Mouse (Mus musculus) brown adipose tissue, adult 24 weeks (tissue): ENCODE measurements around the gene Cilp2. TPM values are rescaled to one million over a fixed set of nuclear protein-coding genes. Genes with fewer than 3 reads are reported as not detected.

Source experiments
- polyA plus RNA-seq: library from polyadenylated mRNA; stranded (reverse); fragments of >200 nt; gene quantifications from 2 replicates; pipeline ENCODE4 v1.2.4, GENCODE M21; 2012; ENCODE audit not compliant: missing spikeins, insufficient read depth, insufficient read length

Cilp2 gene
- polyA plus RNA-seq, 1 experiment: not detected

Other genes starting within 250 kb of the Cilp2 start
- gene Zfp964, start 233.2 kb downstream of the Cilp2 start, polyA plus RNA-seq: 1.8 and 2.6 TPM in 2 replicates
- gene Zfp869, start 177.0 kb downstream of the Cilp2 start, polyA plus RNA-seq: 10.6 and 13.3 TPM in 2 replicates
- gene Zfp963, start 137.7 kb downstream of the Cilp2 start, polyA plus RNA-seq: 1.6 and 2.2 TPM in 2 replicates
- not detected in 2 replicates for gene Gm20422, start 112.8 kb downstream of the Cilp2 start, polyA plus RNA-seq
- gene Atp13a1, start 96.5 kb downstream of the Cilp2 start, polyA plus RNA-seq: 7.5 and 9.3 TPM in 2 replicates
- gene Zfp866, start 96.5 kb downstream of the Cilp2 start, polyA plus RNA-seq: 5.3 and 8.6 TPM in 2 replicates
- gene Gmip, start 79.0 kb downstream of the Cilp2 start, polyA plus RNA-seq: 3.8 and 4.7 TPM in 2 replicates
- gene Lpar2, start 65.3 kb downstream of the Cilp2 start, polyA plus RNA-seq: not detected in 2 replicates
- gene Pbx4, start 55.2 kb downstream of the Cilp2 start, polyA plus RNA-seq: not detected in 2 replicates
- gene Tssk6, start 14.5 kb upstream of the Cilp2 start, polyA plus RNA-seq: not detected in 2 replicates
- 437 and 615 TPM in 2 replicates for gene Ndufa13, start 14.9 kb upstream of the Cilp2 start, polyA plus RNA-seq
- gene Yjefn3, start 15.0 kb upstream of the Cilp2 start, polyA plus RNA-seq: 8.4 and 10.4 TPM in 2 replicates
- gene Gatad2a, start 108.7 kb upstream of the Cilp2 start, polyA plus RNA-seq: 33.7 and 35.6 TPM in 2 replicates
- gene Mau2, start 155.0 kb upstream of the Cilp2 start, polyA plus RNA-seq: 12.3 and 16.4 TPM in 2 replicates
- 7.6 and 9.0 TPM in 2 replicates for gene Sugp1, start 155.1 kb upstream of the Cilp2 start, polyA plus RNA-seq
- gene Tm6sf2, start 185.2 kb upstream of the Cilp2 start, polyA plus RNA-seq: not detected in 2 replicates
- 0.63 and 4.7 TPM in 2 replicates for gene Hapln4, start 195.8 kb upstream of the Cilp2 start, polyA plus RNA-seq
- gene Ncan, start 233.2 kb upstream of the Cilp2 start, polyA plus RNA-seq: 1.9 and 3.2 TPM in 2 replicates
- gene Nr2c2ap, start 243.6 kb upstream of the Cilp2 start, polyA plus RNA-seq: 8.6 and 12.9 TPM in 2 replicates